Mouse (Mus musculus) 3T3-L1 (cell line): ENCODE data around the gene Nos3.
"Not testable (repeated sequence)": the region's sequence is repeated elsewhere in the genome, so short reads cannot be mapped to it uniquely, and the experiment has no call there.

Source experiments
- DNase-seq: peaks from one replicate; pipeline ENCODE4 v3.0.0-alpha.2; 2015; ENCODE audit warnings: low read depth, low spot score

Gene Nos3

GRCm38 (mm10) chr5:24374666-24375328 is 10.2 kb downstream of the Nos3 start:
- DNase-seq, result peak; percentile 74

- no peak for DNase-seq
These were observed 14.1 kb downstream of the Nos3 start for GRCm38 (mm10) chr5:24378700-24379099.

- no peak for DNase-seq
These were observed 14.9 kb downstream of the Nos3 start for GRCm38 (mm10) chr5:24379501-24379900.

- DNase-seq, result no peak
These were observed 15.9 kb downstream of the Nos3 start for GRCm38 (mm10) chr5:24380499-24380898.

- DNase-seq, result no peak
These were observed 16.9 kb downstream of the Nos3 start for GRCm38 (mm10) chr5:24381486-24381885.

- DNase-seq, result no peak
These were observed 17.4 kb downstream of the Nos3 start for GRCm38 (mm10) chr5:24381988-24382387.

- peak; percentile 59 for DNase-seq
These were observed 18.6 kb downstream of the Nos3 start for GRCm38 (mm10) chr5:24383026-24383859.

GRCm38 (mm10) chr5:24384407-24384806 is 19.8 kb downstream of the Nos3 start:
- DNase-seq, result no peak

- no peak for DNase-seq
These were observed 20.8 kb downstream of the Nos3 start for GRCm38 (mm10) chr5:24385374-24385773.

- no peak for DNase-seq
These were observed 21.4 kb downstream of the Nos3 start for GRCm38 (mm10) chr5:24385887-24386550.

GRCm38 (mm10) chr5:24387264-24388241 is 22.9 kb downstream of the Nos3 start:
- DNase-seq, result no peak

- no peak for DNase-seq
These were observed 23.8 kb downstream of the Nos3 start for GRCm38 (mm10) chr5:24388246-24388915.

- DNase-seq, result peak; percentile 72
These were observed 24.5 kb downstream of the Nos3 start for GRCm38 (mm10) chr5:24389011-24389657.

GRCm38 (mm10) chr5:24389658-24390020 is 25.0 kb downstream of the Nos3 start:
- DNase-seq, result no peak

GRCm38 (mm10) chr5:24391864-24392263 is 27.3 kb downstream of the Nos3 start, which contains the start of gene Atg9b:
Gene Atg9b (minus strand): TSS chr5:24392143.
- DNase-seq, result no peak

GRCm38 (mm10) chr5:24392724-24393123 is 28.1 kb downstream of the Nos3 start:
- peak; percentile 58 for DNase-seq

- DNase-seq, result peak; percentile 97
These were observed 28.9 kb downstream of the Nos3 start, which contains the start of gene Abcb8 for GRCm38 (mm10) chr5:24393392-24393997. Gene Abcb8 (plus strand): TSS chr5:24393663.

GRCm38 (mm10) chr5:24394165-24394894 is 29.7 kb downstream of the Nos3 start:
- peak; percentile 98 for DNase-seq

GRCm38 (mm10) chr5:24396254-24396653 is 31.6 kb downstream of the Nos3 start:
- DNase-seq, result not testable (repeated sequence)
